Mouse (Mus musculus): ENCODE measurements at regions not wholly inside any gene's neighbourhood (a gene's known extent, or its start where the extent isn't known, plus 50 kb on each side); places are given as distances from the start of the nearest gene placed in this dataset.

DNA sequence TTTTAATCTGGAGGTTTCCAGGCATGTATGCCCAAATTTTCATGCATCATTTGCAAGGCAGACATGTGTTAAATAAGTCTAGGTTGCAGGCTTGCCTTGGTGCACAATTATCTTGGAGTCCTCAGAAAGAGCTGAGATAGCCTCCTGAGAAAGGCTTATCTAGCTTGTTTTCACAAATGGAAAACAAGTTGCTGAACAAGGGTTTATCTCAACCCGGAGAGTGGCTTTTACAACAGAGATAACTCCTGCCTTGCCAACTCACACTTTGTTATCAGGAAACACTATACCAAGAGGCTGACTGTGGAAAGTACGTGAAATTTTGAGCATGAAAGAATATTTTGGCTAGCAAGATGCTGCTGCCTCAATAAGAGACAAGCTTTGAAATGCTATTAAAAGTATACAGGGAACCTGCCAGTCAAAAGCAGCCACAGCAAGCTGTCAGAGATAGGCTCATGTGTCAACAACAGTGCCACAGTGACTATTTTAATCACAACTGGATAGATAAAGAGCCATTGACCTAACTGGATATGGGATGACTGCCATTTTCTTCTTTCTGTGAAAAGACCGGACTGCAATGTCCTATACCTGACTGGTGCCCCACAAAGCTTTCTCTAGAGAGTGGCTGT, 3376.6 kb upstream of the Gm7489 start:
- 84% methylated on average over 3 of the region's 3 CpGs for WGBS
- no peaks in the 10 kb centered on the region for H3K9me3 ChIP-seq
- H3K4me3 ChIP-seq = no peak overlapping the region
- no peak for DNase-seq (ENCODE audit: extremely low spot score, low spot score)
- no peaks in the 10 kb centered on the region for H3K4me1 ChIP-seq
- no peaks in the 10 kb centered on the region for H3K27me3 ChIP-seq (ENCODE audit: poor library complexity, severe bottlenecking)
- H3K36me3 ChIP-seq (replicated peaks) = no peaks in the 10 kb centered on the region
- H3K27ac ChIP-seq = no peak overlapping the region

DNA sequence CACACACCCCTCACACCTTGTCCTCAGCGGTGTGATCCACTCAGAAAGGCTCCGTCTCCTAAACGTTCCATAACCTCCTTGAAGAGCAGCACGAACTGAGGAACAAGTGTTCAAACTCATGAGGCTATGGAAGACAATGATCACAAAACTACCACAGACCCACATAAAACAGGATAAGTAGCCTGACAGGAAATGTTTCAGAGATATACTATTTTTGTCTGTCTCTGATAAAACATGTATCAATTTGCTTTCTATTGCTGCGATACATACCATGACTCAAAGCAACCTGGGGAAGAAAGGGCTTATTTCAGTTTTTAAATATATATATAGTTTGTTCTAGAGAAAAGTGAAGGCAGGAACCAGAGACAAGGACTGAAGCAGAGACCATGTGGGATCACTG, 3371.7 kb upstream of the Gm7489 start:
- Histone ChIP-seq H3K27me3 (ENCODE audit: poor library complexity, severe bottlenecking) (no peaks in the 10 kb centered on the region), H3K9me3 (no peaks in the 10 kb centered on the region), H3K36me3 (replicated peaks) (no peaks in the 10 kb centered on the region), H3K27ac (no peak overlapping the region), H3K4me3 (no peak overlapping the region), H3K4me1 (no peaks in the 10 kb centered on the region)
- DNase-seq (ENCODE audit: extremely low spot score, low spot score) = no peak
- 91% methylated on average over 5 of the region's 5 CpGs for WGBS

DNA sequence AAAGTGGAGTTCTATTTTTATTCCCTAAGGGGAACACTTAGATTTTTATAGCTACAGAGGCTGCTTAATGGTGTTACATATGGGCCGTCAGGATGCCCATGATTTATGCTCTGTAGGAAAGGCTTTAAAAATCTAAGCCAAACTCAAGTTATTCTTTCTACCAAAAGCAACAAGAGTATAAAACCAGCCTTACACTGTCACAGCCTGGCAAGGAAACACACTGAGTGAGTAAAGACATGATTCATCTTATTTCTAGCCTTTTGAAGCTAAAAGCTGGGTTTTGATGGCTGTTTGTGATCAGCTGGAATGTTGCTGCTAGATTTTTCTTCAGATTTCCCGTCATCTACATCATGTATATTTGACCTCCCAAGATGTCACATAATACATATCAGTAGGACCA, 3359.9 kb upstream of the Gm7489 start:
- 92% methylated on average over 2 of the region's 2 CpGs for WGBS

DNA sequence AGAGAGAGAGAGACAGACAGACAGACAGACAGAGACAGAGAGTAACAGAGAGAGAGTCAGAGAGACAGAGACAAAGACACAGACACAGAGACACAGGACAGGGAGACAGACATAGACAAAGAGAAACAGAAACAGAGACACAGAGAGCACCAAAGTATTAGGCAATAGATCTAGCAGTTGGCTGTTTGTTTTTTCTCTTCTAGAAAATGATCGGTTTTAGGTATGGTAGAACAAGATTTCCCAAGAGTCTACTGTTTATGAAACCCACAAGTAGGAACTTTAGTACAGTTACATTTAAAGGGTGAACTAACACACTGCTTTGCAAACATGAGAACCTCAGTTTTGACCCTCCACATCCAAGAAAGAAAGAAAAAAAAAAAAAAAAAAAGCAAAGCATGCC, 3350.2 kb upstream of the Gm7489 start:
- no peak overlapping the region for H3K4me3 ChIP-seq
- H3K36me3 ChIP-seq (replicated peaks) = no peaks in the 10 kb centered on the region
- no peaks in the 10 kb centered on the region for H3K27me3 ChIP-seq (ENCODE audit: poor library complexity, severe bottlenecking)
- peaks cover 8% of the 10 kb centered on the region for H3K9me3 ChIP-seq
- DNase-seq (ENCODE audit: extremely low spot score, low spot score) = no peak
- H3K4me1 ChIP-seq = no peaks in the 10 kb centered on the region
- H3K27ac ChIP-seq = no peak overlapping the region
- 100% methylated on average over 1 of the region's 1 CpGs for WGBS

More for the DNA sequence above, 3359.9 kb upstream of the Gm7489 start:
- Histone ChIP-seq H3K4me3 (no peak overlapping the region), H3K9me3 (no peaks in the 10 kb centered on the region), H3K4me1 (no peaks in the 10 kb centered on the region), H3K27me3 (ENCODE audit: poor library complexity, severe bottlenecking) (no peaks in the 10 kb centered on the region), H3K27ac (no peak overlapping the region), H3K36me3 (replicated peaks) (no peaks in the 10 kb centered on the region)
- DNase-seq (ENCODE audit: extremely low spot score, low spot score) = no peak

DNA sequence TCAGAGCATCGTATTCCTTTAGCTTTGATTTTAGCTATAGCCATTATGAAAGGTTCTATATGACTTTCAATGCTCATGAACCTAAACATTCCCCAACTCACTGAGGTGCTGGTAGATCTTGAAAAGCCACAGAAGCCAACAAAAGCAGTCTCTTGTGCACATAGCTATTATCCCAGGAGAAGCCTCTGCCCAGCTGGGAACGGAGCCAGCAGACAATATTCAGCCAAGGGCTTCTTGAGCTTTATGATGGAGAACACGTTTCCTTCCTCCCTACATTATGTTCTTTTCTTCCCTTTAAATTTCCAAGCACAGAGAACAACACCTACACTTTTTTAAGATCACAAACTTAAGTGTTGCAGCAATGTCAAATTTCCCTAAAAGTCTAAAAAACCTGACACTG, 3321.1 kb upstream of the Gm7489 start:
- no peaks in the 10 kb centered on the region for H3K27me3 ChIP-seq (ENCODE audit: poor library complexity, severe bottlenecking)
- H3K9me3 ChIP-seq = no peaks in the 10 kb centered on the region
- H3K27ac ChIP-seq = no peak overlapping the region
- no peaks in the 10 kb centered on the region for H3K36me3 ChIP-seq (replicated peaks)
- H3K4me3 ChIP-seq = no peak overlapping the region
- 87% methylated on average over 3 of the region's 3 CpGs for WGBS
- no peaks in the 10 kb centered on the region for H3K4me1 ChIP-seq
- DNase-seq (ENCODE audit: extremely low spot score, low spot score) = no peak

DNA sequence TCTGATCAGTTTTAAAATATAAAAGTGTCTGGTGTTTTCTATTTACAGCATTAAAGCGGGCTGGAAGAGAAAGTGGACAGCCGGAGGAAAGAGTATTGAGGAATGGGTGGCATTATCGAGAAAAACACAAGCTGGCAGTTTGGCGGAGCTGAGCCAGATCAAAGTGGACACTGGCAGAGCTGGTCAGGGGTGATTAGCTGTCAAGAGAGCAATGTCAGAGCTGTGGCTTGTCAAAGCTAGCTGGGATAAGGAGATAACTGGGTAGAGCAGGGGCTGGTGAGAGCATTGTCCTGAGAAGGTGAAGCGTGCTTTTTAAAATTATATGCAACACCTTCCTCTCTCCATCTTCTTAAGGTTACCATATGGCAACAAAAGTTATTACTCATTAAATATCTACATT, 3303.9 kb upstream of the Gm7489 start:
- H3K4me1 ChIP-seq = no peaks in the 10 kb centered on the region
- H3K36me3 ChIP-seq (replicated peaks) = no peaks in the 10 kb centered on the region
- peaks cover 7% of the 10 kb centered on the region; the same call in 1 of the 2 replicates for H3K9me3 ChIP-seq
- H3K4me3 ChIP-seq = no peak overlapping the region
- no peak overlapping the region for H3K27ac ChIP-seq
- no peak for DNase-seq (ENCODE audit: extremely low spot score, low spot score)
- no peaks in the 10 kb centered on the region for H3K27me3 ChIP-seq (ENCODE audit: poor library complexity, severe bottlenecking)
- 90% methylated on average over 5 of the region's 5 CpGs for WGBS

DNA sequence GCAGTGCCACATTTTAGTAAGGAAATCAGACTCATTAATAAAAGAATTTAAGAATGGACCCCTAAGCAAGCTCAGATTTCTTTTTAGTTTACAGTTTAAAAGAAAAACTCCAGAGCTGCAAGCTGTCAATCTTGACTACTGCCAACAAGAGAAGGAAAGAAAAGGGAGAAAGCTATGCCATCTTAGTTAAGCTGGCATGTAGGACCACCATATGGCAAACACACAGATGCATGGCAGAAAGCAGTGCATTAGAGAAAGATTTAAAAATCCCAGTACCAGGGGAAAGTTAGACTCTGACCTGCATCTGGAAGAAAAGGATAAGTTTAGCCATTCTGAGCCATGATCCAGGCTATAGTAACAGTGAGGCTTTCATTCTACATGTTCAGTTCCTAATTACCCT, 3300.8 kb upstream of the Gm7489 start:
- no peaks in the 10 kb centered on the region for H3K36me3 ChIP-seq (replicated peaks)
- H3K4me1 ChIP-seq = no peaks in the 10 kb centered on the region
- H3K9me3 ChIP-seq = peaks cover 7% of the 10 kb centered on the region; the same call in 1 of the 2 replicates
- H3K27ac ChIP-seq = no peak overlapping the region
- DNase-seq (ENCODE audit: extremely low spot score, low spot score) = no peak
- H3K4me3 ChIP-seq = no peak overlapping the region
- no peaks in the 10 kb centered on the region for H3K27me3 ChIP-seq (ENCODE audit: poor library complexity, severe bottlenecking)

DNA sequence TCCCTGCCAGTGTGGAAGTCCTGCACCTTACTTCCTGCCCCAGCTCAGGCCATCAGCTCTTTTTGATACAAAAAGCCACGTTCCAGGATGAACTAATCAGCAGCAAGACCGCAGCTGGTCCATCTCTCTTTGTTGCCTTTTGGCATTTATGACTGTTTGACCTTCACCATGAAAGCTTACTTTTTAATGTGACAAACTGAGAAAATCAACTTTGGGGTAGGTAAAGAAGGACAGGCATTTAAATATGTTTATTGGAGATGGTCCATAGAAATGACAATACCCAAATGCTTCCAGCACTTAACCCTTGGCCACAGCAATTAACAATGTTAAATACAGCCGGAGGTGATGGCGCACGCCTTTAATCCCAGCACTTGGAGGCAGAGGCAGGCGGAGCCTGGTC, 3299.2 kb upstream of the Gm7489 start:
- Histone ChIP-seq H3K27me3 (ENCODE audit: poor library complexity, severe bottlenecking) (no peaks in the 10 kb centered on the region), H3K4me3 (no peak overlapping the region), H3K36me3 (replicated peaks) (no peaks in the 10 kb centered on the region), H3K9me3 (0 out of 2 replicates have a peak, but pooled peaks cover under 1% of the 10 kb centered on the region), H3K27ac (no peak overlapping the region), H3K4me1 (no peaks in the 10 kb centered on the region)
- WGBS = 93% methylated on average over 6 of the region's 6 CpGs
- no peak for DNase-seq (ENCODE audit: extremely low spot score, low spot score)
